Mouse (Mus musculus) layer of hippocampus, adult 2 months (tissue): ENCODE measurements around the gene Sh3pxd2a. TPM values are rescaled to one million over a fixed set of nuclear protein-coding genes. Genes with fewer than 3 reads are reported as not detected.

Source experiments
- DNase-seq, 2 experiments: peaks; one replicate each; pipeline ENCODE4 v3.0.0; 2022; ENCODE audit warnings: low spot score in 2 of 2
- H3K27ac ChIP-seq: fragments of 200-600 bp; 2 replicates; pipeline ENCODE4 v1.8.1; 2022
- H3K4me3 ChIP-seq: fragments of 200-600 bp; 2 replicates; pipeline ENCODE4 v1.8.1; 2022; ENCODE audit warnings: mild to moderate bottlenecking
- CTCF ChIP-seq: fragments of 200-600 bp; conservative IDR thresholded peaks from 2 replicates; pipeline ENCODE4 v1.8.1; 2022; ENCODE audit warnings: antibody characterized with exemption, mild to moderate bottlenecking, moderate library complexity
- total RNA-seq, 2 experiments: library from RNA; stranded (reverse); gene quantifications; 2 replicates each; pipeline ENCODE4 v1.2.3; 2021

The Sh3pxd2a gene
- total RNA-seq, 2 experiments from 2014 or later, result 33.0 to 35.4 TPM

DNA sequence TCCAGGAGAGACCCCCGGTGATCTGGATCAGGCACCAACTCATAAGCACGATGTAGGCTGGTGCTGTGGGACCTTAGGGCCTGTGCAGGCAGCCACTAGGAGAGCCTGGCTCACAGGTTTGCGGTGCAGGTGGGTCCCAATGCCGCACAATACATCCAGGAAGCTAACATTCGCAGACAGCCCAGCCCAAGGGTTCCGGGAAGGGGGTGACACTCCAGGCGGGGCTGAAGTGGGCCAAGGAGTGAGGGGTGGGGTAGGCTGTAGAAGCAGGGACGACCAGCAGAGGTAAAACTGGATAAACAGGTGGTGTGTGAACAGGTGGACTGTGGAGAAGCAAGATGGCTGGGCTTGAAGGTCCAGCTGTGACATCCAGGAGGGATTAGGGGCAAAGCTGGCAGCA is 115.2 kb downstream of the Sh3pxd2a start:
- DNase-seq, result no peak
- H3K4me3 ChIP-seq, result no peak overlapping the region
- no peak for TF ChIP-seq CTCF
- H3K27ac ChIP-seq, result no peak overlapping the region

DNA sequence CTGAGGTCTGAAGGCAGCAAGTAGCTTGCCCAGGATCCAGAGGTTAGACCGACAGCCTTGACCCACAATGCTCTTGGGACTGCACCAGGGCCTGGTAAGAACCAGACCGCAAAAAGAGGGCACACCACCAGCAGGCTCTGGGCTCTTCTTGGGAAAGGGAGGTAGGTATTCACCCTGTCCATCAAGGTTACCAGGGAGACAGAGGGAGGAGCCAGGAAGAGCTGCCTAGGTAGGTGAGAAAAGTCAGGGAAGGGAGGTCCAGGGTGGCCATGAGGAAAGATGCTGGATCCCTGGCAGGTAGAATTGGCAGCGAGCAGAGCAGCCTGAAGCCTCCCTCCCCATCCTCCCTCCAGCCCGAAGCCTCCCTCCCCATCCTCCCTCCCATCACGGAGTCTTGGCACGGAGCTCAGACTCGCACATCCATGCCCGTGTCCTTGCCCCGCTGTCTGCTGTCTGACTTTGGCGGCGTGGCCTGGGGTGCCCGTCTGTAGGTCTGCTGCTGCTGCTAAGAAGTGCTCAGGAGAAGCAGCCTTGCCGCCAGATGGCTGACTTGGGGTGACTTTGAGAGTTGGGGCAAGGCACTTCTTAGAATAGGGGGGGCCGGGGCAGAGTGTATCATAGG is 115.7 kb downstream of the Sh3pxd2a start:
- no peak overlapping the region for H3K4me3 ChIP-seq
- no peak for DNase-seq
- H3K27ac ChIP-seq, result no peak overlapping the region
- TF ChIP-seq CTCF, result no peak

DNA sequence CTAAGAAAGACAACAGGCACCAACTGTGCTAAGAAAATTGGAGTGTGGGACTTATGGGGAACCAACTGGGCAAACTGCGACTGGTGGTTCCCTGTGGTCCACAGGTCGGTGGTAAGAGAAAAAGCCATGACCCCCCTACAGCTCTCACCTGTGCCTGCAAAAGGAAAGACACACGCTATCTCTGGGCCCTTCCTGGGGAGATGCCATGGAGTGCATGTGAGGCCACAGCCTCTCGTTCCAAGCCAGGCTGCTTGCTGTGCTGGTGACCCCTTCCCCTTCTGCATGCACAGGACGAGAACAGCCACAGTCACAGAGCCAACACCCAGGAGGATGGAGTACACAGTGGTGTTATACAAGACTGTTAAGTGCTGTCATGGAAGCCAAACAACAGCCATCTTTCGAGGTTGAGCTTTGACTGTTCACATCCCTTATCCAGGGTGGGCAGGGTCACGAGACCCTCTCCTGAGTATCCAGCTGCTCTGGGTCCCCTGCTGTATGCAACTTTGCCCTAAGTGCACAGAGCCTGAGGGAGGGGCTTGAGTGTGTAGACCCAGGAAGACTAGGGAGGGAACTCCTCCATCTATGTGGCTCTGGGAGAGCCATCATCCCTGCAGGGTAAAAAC is 117.1 kb downstream of the Sh3pxd2a start:
- DNase-seq, result no peak
- no peak for TF ChIP-seq CTCF
- Histone ChIP-seq H3K4me3 (no peak overlapping the region), H3K27ac (no peak overlapping the region)

DNA sequence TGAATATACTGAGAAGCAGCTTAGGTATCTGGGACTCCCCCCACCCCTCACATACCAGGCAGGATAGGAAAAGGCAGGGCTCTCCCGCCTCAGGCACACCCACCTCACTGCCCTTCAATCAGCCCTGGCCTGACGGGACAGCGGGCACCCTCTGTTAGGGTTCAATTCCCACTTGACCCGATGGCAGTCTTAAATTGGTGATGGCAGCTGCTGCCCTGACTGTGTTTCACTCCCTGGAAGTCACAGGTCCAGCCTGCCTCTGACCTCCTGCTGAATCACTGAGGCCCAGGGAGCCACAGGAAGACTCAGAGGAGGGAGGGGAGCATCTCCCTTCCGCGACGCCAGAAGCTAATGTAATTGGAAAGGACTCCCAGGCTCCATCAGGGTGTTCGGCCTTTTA is 117.6 kb downstream of the Sh3pxd2a start:
- no peak overlapping the region for H3K4me3 ChIP-seq
- no peak for TF ChIP-seq CTCF
- DNase-seq, result no peak
- no peak overlapping the region for H3K27ac ChIP-seq

DNA sequence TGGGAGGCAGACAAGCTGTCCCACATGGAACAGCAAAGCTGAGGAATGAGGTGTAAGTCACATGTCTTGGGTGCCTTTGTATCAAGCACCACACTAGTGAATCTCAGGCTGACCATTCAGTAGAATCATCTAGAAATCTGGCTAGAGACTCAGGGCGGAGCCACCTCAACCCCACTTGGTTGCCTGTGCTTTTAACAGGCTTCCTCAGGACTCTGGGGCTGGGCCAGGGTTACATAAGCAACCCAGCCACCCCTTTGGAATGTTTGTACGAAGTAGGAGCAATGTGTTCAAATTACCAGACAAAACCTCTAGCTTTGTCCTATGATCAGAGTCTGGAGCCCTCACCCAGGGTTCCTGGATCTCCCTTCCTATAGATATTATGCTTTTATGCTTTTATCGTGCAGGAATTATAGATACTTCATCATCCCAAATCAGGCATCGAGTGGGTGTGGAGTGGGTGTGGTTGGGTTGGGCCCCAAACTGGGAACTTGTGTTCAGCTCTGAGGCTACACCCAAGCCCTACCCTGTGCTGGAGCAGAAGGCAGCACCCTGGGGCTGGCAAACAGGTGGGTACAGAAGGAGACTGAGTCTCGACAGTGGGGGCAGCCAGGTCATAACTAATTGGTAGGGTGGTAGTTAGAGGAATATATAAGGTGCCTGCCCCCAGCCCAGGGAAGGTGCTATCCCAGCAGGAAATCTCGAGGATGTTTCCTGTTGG is 118.2 kb downstream of the Sh3pxd2a start:
- Histone ChIP-seq H3K4me3 (no peak overlapping the region), H3K27ac (no peak overlapping the region)
- DNase-seq, result no peak
- no peak for TF ChIP-seq CTCF

DNA sequence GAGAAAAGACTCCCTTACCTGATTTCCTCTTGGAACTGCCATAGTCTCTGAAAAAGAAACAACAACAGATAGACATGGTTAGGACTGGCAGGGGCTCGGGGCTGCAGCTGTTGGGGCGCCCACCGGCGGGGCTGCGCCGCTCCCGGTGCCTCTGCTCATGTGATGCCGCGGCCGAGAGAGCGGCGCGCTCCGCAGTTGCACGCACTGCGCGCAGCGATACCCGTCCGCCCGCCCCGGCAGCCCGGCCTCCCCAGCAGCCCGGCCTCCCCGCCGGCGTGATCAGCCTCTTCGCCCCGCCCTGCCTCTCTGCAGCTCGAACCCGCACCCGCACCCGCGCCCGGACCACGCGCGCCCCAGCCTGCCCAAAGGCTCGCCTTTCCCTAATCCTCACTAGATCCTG is 120.8 kb downstream of the Sh3pxd2a start:
- Histone ChIP-seq H3K4me3 (peak overlapping the region; percentile 70), H3K27ac (peak overlapping the region; percentile 89)
- no peak for TF ChIP-seq CTCF
- DNase-seq, result peak; percentile 66 to 71

DNA sequence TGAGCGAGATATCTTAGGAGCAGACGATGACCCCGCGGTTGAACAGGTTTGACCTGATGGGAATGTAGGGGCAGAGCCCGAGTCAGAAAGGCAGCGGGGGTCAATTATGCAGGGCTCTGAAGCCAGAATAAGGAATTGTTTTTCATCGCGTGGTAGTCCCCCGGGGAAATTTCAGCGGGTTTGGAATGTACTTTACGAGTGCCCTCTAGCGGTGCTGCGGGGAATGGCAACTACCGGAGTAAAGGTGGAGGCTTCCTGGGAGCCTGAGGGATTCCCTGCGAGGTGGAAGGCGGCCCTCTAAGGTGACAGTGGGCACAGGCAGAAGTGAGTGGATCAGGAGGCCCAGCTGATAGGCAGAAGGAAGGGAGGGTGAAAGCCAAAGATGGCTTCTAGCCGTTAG is 125.0 kb downstream of the Sh3pxd2a start:
- peak; percentile 98 for TF ChIP-seq CTCF
- peak overlapping the region; percentile 38 for H3K4me3 ChIP-seq
- H3K27ac ChIP-seq, result peak overlapping the region; percentile 78
- DNase-seq, result peak; percentile 79 to 91

DNA sequence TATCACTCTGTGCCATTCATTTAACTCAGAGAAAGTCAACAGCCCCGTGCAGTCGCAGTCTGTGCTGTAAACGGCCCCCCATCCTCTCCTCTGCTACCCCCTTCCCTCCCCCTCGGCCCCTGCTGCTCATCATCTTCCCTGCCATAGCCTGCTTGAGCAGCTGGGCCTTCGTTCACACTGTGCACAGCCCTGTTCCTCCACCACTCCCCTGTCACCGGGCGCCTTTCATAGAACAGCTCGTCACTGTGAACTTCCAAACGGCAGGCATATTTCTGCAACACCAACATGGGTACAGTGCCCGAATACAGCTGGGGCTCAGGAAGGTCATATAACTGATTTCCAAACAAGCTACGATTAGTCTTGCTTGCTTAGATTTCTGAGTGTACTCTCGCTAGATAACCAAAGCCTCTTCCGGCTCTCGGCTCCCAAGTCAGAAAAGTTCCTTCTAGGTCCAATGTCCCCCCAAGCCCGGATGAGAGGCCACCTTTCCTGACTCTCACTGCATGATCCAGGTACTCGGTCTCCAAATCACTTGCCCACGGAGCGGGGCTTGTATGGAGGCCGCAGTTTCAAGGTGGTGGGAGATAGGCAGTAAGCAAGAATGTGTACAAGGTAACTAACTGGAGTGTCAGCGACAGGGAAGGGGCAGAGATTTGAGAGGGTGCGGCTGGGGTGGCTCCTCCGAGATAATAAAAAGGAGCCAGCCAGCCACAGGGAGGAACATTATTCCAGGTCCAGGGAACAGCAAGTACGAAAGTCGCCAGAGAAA is 125.6 kb downstream of the Sh3pxd2a start:
- H3K27ac ChIP-seq, result peak overlapping the region; percentile 78
- peak overlapping the region; percentile 38 for H3K4me3 ChIP-seq
- DNase-seq, result no peak
- no peak for TF ChIP-seq CTCF

DNA sequence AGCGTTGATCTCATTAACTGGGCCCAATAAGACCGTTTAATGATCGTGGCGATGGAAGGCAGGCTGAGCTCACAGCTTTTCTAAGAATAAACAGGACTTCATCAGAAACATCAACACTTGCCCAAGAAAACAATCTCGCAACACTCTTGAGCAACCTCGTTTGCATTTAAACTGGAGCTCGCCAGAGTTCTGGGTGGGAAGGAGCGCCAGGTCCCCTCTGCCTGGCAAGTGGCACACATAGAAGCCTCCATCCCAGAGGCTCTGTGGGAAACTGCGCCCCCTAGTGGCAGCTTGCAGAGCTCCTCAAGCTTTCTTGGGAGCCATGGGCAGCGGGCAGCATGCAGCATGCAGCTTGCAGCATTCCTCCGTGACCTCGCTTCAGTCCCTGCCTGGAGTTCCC is 126.5 kb downstream of the Sh3pxd2a start:
- H3K27ac ChIP-seq, result peak overlapping the region; percentile 78
- peak; percentile 100 for TF ChIP-seq CTCF
- peak; percentile 88 to 94 for DNase-seq
- peak overlapping the region; percentile 38 for H3K4me3 ChIP-seq

DNA sequence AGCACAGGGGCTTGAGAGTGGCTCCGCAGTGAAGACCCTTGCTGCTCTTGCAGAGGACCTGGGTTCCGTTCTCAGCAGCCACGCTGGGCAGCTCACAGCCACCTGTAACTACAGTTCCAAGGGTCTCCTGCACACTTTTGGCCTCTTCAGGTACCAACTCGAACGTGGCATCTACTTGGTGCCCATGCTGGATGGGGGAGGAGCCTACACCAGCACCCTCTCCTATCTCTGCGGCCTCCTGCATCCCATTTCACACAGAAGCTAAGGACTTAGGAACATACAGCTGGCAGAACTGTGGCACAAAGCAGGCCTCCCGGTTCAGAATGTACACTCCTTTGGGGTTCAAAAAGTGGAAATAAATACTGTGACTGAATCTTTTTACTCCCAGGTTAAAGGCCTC is 127.0 kb downstream of the Sh3pxd2a start:
- peak overlapping the region; percentile 78; the same call in 1 of the 2 replicates for H3K27ac ChIP-seq
- no peak for DNase-seq
- no peak for TF ChIP-seq CTCF
- H3K4me3 ChIP-seq, result no peak overlapping the region

DNA sequence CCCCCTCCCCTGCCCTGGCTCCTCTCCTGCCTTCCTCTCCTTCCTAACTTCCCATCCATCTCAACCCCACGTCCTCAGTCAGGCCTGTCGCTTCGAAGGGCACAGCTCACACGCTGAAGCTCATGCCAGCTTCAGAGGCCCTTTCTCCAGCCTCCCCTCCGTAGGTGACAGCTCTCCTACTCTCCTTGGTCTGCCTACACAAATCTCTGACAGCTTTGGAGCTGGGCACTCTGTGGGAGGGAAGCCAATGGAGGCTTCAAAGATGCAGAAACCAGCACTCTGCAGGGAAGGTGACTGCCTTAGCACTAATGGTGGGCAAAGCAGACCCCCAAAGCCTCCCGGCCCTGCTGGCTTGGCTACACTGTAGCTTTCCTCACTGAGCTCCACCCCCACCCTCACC is 128.9 kb downstream of the Sh3pxd2a start:
- H3K27ac ChIP-seq, result peak overlapping the region; percentile 68

DNA sequence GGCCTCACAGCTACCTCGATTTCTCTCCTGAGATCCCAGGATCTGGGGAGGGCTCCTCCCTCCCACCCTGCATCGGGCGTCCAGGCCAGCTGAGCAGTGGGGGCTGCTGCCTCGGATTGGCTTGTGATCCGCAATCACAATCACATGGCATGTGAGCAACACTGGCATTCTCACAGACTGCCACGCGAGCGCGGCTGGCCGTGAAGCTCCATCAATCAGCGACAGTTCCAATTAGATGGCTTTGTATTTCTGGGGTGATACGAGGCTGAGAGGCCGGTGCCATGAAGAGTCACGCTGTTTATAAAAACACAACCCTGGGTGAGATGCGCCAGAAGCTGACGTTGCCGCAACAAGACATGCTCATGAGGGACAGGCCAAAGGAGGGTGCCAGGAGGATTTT is 129.5 kb downstream of the Sh3pxd2a start:
- peak overlapping the region; percentile 68 for H3K27ac ChIP-seq
- no peak overlapping the region for H3K4me3 ChIP-seq
- no peak for TF ChIP-seq CTCF
- DNase-seq, result no peak

More for the DNA sequence above, 128.9 kb downstream of the Sh3pxd2a start:
- TF ChIP-seq CTCF, result no peak
- H3K4me3 ChIP-seq, result no peak overlapping the region
- no peak for DNase-seq

DNA sequence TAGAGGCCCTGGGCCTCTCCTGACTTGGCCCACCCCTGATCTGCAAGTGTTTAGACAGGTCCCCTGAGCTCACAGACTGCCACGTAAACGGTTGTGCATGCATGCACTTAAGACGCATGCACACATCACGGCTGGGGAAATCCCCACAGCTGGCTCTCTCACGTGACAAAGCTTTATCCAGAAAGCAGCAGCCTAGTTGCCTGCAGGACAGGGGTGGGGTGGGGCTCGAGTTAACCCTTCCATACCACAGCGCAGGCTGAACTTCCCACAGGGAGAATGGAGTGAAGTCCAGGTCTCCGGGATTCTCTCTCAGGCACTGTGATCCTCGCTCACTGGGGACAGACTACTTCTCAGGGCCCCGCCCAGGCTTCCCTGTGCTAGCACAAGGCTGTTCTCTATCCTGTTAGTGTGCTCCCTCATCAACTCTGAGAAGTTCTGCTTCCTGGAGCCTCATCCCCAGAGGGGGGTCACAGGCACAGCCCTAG is 133.4 kb downstream of the Sh3pxd2a start:
- no peak for TF ChIP-seq CTCF
- H3K27ac ChIP-seq, result no peak overlapping the region
- no peak for DNase-seq
- H3K4me3 ChIP-seq, result no peak overlapping the region
